Mouse (Mus musculus) ES-E14 (cell line): ENCODE measurements around the gene Itga9.

Experiments
- HCFC1 ChIP-seq: IDR thresholded peaks from 2 replicates; pipeline ENCODE4 v1.6.1; 2012; ENCODE audit warnings: low read length, inconsistent platforms, borderline replicate concordance; ENCODE audit not compliant: insufficient read depth
- ZC3H11A ChIP-seq: IDR thresholded peaks from 2 replicates; pipeline ENCODE4 v1.6.1; 2012; ENCODE audit warnings: low read depth, mild to moderate bottlenecking, inconsistent platforms, low read length, borderline replicate concordance
- ZNF384 ChIP-seq: IDR thresholded peaks from 2 replicates; pipeline ENCODE4 v1.6.1; 2012; ENCODE audit warnings: low read depth, low read length, inconsistent platforms

GRCm38 (mm10) chr9:118571701-118572100 is 34.8 kb upstream of the Itga9 start:
- TF ChIP-seq ZNF384 (no peak), HCFC1 (no peak), ZC3H11A (no peak)
